Mouse (Mus musculus) liver, postnatal 0 days (tissue): ENCODE data around the gene Col9a3.

Experiments
- CTCF ChIP-seq: sonication (generic); IDR thresholded peaks from 2 replicates; pipeline ENCODE4 v1.5.1; 2016; ENCODE audit warnings: antibody characterized with exemption, low read depth
- EP300 ChIP-seq: IDR thresholded peaks from 2 replicates; pipeline ENCODE4 v1.6.1; 2016; ENCODE audit warnings: antibody characterized with exemption, low read depth, mild to moderate bottlenecking

DNA sequence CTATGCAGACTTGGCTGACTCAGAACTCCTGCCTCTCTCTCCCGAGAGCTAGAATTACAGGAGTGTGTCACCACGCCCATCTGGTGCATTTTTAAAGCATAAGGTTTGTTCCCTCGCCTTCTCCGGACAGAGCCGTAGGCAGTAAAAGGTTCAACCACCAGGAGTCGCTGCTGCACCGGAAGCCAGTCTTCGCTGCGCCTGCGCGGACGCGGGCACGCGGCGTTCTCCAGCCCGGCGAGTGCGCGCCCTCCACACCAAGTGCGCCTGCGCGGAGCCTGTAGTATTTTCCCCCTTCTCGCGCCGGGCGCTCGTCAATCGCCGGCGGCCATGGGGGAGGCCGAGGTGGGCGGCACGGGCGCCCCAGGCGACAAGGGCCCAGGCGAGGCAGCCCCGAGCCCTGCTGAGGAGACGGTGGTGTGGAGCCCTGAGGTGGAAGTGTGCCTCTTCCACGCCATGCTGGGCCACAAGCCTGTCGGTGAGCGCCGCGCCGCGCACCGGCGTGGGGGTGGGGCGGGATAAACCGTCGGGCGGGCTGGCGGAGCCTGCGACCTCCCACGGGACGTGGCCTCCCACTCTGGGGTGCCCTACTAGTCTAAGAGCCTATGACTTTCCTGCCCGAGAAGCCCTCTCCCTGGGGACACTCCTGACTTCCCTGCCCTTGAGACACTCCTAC is 15.0 kb upstream of the Col9a3 start:
- no peak for TF ChIP-seq EP300
- peak; percentile 99 for TF ChIP-seq CTCF
